Mouse (Mus musculus) hematopoietic multipotent progenitor cell, adult 10-12 weeks (in vitro differentiated cells): ENCODE results near the gene Osbpl11. TPM values are rescaled to one million over a fixed set of nuclear protein-coding genes. Genes with fewer than 3 reads are reported as not detected.

Experiments used
- polyA plus RNA-seq: library from polyadenylated mRNA; stranded (reverse); fragments of >175 nt; gene quantifications from 2 replicates; pipeline ENCODE4 v1.2.3, GENCODE M21; 2012; ENCODE audit warnings: low replicate concordance

The Osbpl11 gene
- polyA plus RNA-seq = 5.2 and 10.4 TPM in 2 replicates

GRCm38 (mm10) chr16:33184901-33185260 lies at the start of gene Osbpl11:
Gene Osbpl11, plus strand, starts transcription at chr16:33185071.

GRCm38 (mm10) chr16:33251194-33252051 lies 66.6 kb downstream of the Osbpl11 start, which contains the start of gene Snx4:
Gene Snx4, plus strand, starts transcription at chr16:33251442.

Other genes starting within 250 kb of the Osbpl11 start
- 0.99 TPM in 1 of 2 replicates, not detected in the other for gene Iqcg, start 128.9 kb upstream of the Osbpl11 start, polyA plus RNA-seq
- 47.8 and 75.1 TPM in 2 replicates for gene Rpl35a, start 128.6 kb upstream of the Osbpl11 start, polyA plus RNA-seq
- gene Lmln, start 122.5 kb upstream of the Osbpl11 start, polyA plus RNA-seq = 0.42 TPM in 2 replicates
- 30.6 and 39.9 TPM in 2 replicates for gene Snx4, start 66.4 kb downstream of the Osbpl11 start, polyA plus RNA-seq
- gene Zfp148, start 195.8 kb downstream of the Osbpl11 start, polyA plus RNA-seq = 7.4 and 7.9 TPM in 2 replicates